Mouse (Mus musculus): ENCODE results near the gene Cela2a. TPM values are rescaled to one million over a fixed set of nuclear protein-coding genes. Genes with fewer than 3 reads are reported as not detected.

The Cela2a gene
- total and polyA plus RNA-seq, 3 experiments, result 0.62 TPM; not detected in 2

DNA sequence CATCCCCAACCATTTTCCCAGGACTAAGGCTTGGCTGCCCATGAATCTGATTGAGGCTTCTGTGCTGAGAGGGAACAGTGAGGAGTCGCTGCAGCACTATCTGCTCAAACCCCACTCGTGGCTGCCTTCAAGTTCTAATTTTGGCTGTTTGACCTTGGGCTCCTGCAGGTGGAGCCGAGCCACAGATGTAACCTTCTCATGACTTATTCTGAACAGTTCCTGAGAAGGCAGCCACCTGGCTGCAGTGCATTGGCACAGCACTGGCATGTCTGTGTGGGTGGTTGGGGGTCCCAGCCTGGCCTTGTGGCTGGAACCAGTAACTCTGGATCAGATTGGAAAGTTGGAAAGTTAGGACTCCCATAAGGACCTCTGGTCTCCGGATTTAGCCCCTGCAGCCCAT lies 2.2 kb upstream of the Cela2a start:
- H3K4me3 ChIP-seq, result no peak overlapping the region
- H3K9ac ChIP-seq (ENCODE audit: low read depth, low read length), result no peak overlapping the region
- no peaks in the 10 kb centered on the region for H3K79me2 ChIP-seq (replicated peaks; ENCODE audit: control insufficient read depth, insufficient read depth, low read length)
- peak; percentile 52 for TF ChIP-seq CTCF (IDR thresholded peaks at IDR 0.05)
- no peak for TF ChIP-seq POLR2A (IDR thresholded peaks at IDR 0.05; ENCODE audit: insufficient read depth, low read depth, low read length)
- WGBS, result 46% methylated on average over 4 of the region's 4 CpGs
- H3K27me3 ChIP-seq (ENCODE audit: control insufficient read depth, insufficient read depth, low read length), result no peaks in the 10 kb centered on the region
- no peak overlapping the region; the same call in 1 of the 2 replicates for H3K27ac ChIP-seq
- intact Hi-C loops (cut with DNase I), result no loop called here
- no peaks in the 10 kb centered on the region; the same call in 1 of the 2 replicates for H3K4me1 ChIP-seq (ENCODE audit: control insufficient read depth, insufficient read depth, low read length)
- DNase-seq, result peak in 1 of 2 experiments; percentile 35
- H3K36me3 ChIP-seq (ENCODE audit: control insufficient read depth, insufficient read depth, low read length), result no peaks in the 10 kb centered on the region

DNA sequence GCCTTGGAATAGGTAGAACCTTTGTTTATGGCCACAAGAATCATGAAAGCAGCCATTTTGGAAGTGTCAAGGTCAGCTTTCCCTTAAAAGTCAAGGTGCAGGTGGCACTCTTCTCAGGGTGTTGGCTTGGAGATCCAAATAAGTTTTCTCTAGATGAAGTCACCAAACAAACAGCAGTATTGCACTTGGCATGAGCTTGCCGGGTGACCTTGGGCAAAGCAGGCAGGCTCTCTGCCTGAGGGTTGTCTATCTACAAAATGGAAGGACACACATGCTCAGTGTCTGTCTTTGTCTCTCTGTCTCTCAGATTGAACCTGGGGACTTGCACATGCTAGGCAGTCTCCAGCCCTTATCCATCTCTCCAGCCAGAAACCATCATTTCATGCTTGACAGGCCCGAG lies 1.4 kb upstream of the Cela2a start:
- intact Hi-C loops (cut with DNase I), result no loop called here

GRCm38 (mm10) chr4:141822979-141823378 lies 3.0 kb downstream of the Cela2a start:
- DNase-seq, result no peak
- no peak overlapping the region for H3K4me3 ChIP-seq
- no peak overlapping the region for H3K27ac ChIP-seq
- H3K36me3 ChIP-seq (ENCODE audit: control insufficient read depth, insufficient read depth, low read length), result no peaks in the 10 kb centered on the region
- no peak overlapping the region for H3K9ac ChIP-seq (ENCODE audit: low read depth, low read length)
- no peaks in the 10 kb centered on the region for H3K4me1 ChIP-seq (ENCODE audit: control insufficient read depth, insufficient read depth, low read length)
- no peaks in the 10 kb centered on the region for H3K79me2 ChIP-seq (replicated peaks; ENCODE audit: control insufficient read depth, insufficient read depth, low read length)
- TF ChIP-seq POLR2A (IDR thresholded peaks at IDR 0.05; ENCODE audit: insufficient read depth, low read depth, low read length) (no peak), CTCF (IDR thresholded peaks at IDR 0.05) (no peak), EP300 (IDR thresholded peaks at IDR 0.05; ENCODE audit: insufficient read depth, low read depth, low read length) (no peak)
- intact Hi-C loops (cut with DNase I), result no loop called here
- WGBS, result 59% methylated on average over 3 of the region's 3 CpGs
- H3K27me3 ChIP-seq (ENCODE audit: control insufficient read depth, insufficient read depth, low read length), result no peaks in the 10 kb centered on the region

More for the DNA sequence above, 1.4 kb upstream of the Cela2a start:
- DNase-seq, result no peak
- H3K79me2 ChIP-seq (replicated peaks; ENCODE audit: control insufficient read depth, insufficient read depth, low read length), result no peaks in the 10 kb centered on the region
- 87% methylated on average over 2 of the region's 2 CpGs for WGBS
- H3K27me3 ChIP-seq (ENCODE audit: control insufficient read depth, insufficient read depth, low read length), result no peaks in the 10 kb centered on the region
- TF ChIP-seq POLR2A (IDR thresholded peaks at IDR 0.05; ENCODE audit: insufficient read depth, low read depth, low read length) (no peak), EP300 (IDR thresholded peaks at IDR 0.05; ENCODE audit: insufficient read depth, low read depth, low read length) (no peak), CTCF (IDR thresholded peaks at IDR 0.05) (no peak)
- no peak overlapping the region for H3K27ac ChIP-seq
- H3K9ac ChIP-seq (ENCODE audit: low read depth, low read length), result no peak overlapping the region
- H3K36me3 ChIP-seq (ENCODE audit: control insufficient read depth, insufficient read depth, low read length), result no peaks in the 10 kb centered on the region
- H3K4me1 ChIP-seq (ENCODE audit: control insufficient read depth, insufficient read depth, low read length), result no peaks in the 10 kb centered on the region; the same call in 1 of the 2 replicates
- H3K4me3 ChIP-seq, result no peak overlapping the region

DNA sequence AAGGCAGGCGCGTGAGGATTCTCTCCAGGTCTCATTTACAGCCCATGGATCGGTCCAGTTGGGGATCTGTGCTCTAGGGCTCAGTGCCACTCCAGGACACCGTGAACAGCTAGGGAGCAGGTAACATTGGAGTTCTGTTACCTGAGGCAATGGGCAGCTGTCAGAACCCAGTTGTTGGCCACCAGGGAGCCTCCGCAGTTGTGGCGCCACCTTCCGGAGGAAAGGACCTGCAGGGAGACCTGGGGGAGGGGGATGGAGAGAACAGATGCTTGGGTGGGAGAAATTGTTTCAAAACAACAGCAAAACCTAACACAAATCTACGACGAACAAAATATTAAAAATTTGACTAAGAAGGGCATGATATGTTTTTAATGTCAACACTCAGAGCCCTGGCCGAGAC lies 3.9 kb downstream of the Cela2a start:
- no peaks in the 10 kb centered on the region for H3K36me3 ChIP-seq (ENCODE audit: control insufficient read depth, insufficient read depth, low read length)
- no peaks in the 10 kb centered on the region for H3K4me1 ChIP-seq (ENCODE audit: control insufficient read depth, insufficient read depth, low read length)
- TF ChIP-seq CTCF (IDR thresholded peaks at IDR 0.05) (peak; percentile 52), EP300 (IDR thresholded peaks at IDR 0.05; ENCODE audit: insufficient read depth, low read depth, low read length) (no peak), POLR2A (IDR thresholded peaks at IDR 0.05; ENCODE audit: insufficient read depth, low read depth, low read length) (no peak)
- intact Hi-C loops (cut with DNase I), result no loop called here
- no peak overlapping the region for H3K27ac ChIP-seq
- H3K79me2 ChIP-seq (replicated peaks; ENCODE audit: control insufficient read depth, insufficient read depth, low read length), result no peaks in the 10 kb centered on the region
- no peak overlapping the region for H3K4me3 ChIP-seq
- no peaks in the 10 kb centered on the region for H3K27me3 ChIP-seq (ENCODE audit: control insufficient read depth, insufficient read depth, low read length)
- 81% methylated on average over 10 of the region's 10 CpGs for WGBS
- H3K9ac ChIP-seq (ENCODE audit: low read depth, low read length), result no peak overlapping the region
- DNase-seq, result no peak

DNA sequence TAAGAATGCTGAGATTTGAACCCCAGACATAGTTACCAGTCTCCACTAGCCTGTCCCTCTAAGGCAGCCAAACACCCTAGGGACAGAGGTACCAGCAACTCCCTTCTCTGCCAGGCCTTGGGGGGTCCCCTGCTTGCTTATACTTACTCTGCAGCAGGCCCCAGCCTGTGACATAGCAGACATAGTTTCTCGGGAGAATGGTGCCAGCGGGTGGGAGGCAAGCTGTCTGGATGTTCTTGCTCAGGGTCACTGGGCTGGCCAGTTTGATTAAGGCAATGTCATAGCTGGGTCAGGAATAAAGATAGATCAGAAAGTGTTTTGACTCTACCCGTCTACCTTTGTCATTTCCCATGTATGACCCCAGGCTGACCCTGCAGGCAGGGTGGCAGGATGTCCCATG lies 4.8 kb downstream of the Cela2a start:
- Histone ChIP-seq H3K4me1 (ENCODE audit: control insufficient read depth, insufficient read depth, low read length) (no peaks in the 10 kb centered on the region), H3K9ac (ENCODE audit: low read depth, low read length) (no peak overlapping the region), H3K27me3 (ENCODE audit: control insufficient read depth, insufficient read depth, low read length) (no peaks in the 10 kb centered on the region), H3K79me2 (replicated peaks; ENCODE audit: control insufficient read depth, insufficient read depth, low read length) (no peaks in the 10 kb centered on the region), H3K4me3 (no peak overlapping the region), H3K27ac (no peak overlapping the region), H3K36me3 (ENCODE audit: control insufficient read depth, insufficient read depth, low read length) (no peaks in the 10 kb centered on the region)
- WGBS, result 36% methylated on average over 3 of the region's 3 CpGs
- no peak for DNase-seq
- TF ChIP-seq CTCF (IDR thresholded peaks at IDR 0.05), result no peak
- TF ChIP-seq POLR2A (IDR thresholded peaks at IDR 0.05; ENCODE audit: insufficient read depth, low read depth, low read length), result no peak
- TF ChIP-seq EP300 (IDR thresholded peaks at IDR 0.05; ENCODE audit: insufficient read depth, low read depth, low read length), result no peak
- intact Hi-C loops (cut with DNase I), result no loop called here

DNA sequence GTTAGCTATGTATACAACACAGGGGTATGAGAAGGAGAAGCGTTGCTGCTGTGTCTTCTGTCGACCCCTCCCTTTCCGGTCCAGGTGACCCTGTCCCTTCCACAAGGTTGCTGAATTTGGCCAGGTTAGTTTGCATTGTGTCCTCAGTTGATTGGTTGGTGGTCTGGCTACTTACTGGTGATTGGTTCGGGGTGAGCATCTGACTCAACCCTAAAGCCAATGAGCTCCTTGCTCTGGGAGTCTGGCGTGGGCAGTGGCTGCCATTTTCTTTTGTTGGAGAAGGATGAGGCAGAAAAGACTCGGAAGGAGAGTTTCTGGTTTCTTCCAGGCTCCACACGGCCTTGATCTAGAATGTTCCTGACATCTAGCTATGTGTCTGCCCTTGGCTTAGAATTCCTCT lies 6.6 kb downstream of the Cela2a start:
- Histone ChIP-seq H3K4me1 (ENCODE audit: control insufficient read depth, insufficient read depth, low read length) (no peaks in the 10 kb centered on the region), H3K9ac (ENCODE audit: low read depth, low read length) (no peak overlapping the region), H3K27me3 (ENCODE audit: control insufficient read depth, insufficient read depth, low read length) (no peaks in the 10 kb centered on the region), H3K36me3 (ENCODE audit: control insufficient read depth, insufficient read depth, low read length) (no peaks in the 10 kb centered on the region), H3K79me2 (replicated peaks; ENCODE audit: control insufficient read depth, insufficient read depth, low read length) (no peaks in the 10 kb centered on the region), H3K27ac (no peak overlapping the region), H3K4me3 (no peak overlapping the region)
- intact Hi-C loops (cut with DNase I), result no loop called here
- 88% methylated on average over 7 of the region's 7 CpGs for WGBS
- TF ChIP-seq POLR2A (IDR thresholded peaks at IDR 0.05; ENCODE audit: insufficient read depth, low read depth, low read length) (no peak), CTCF (IDR thresholded peaks at IDR 0.05) (no peak), EP300 (IDR thresholded peaks at IDR 0.05; ENCODE audit: insufficient read depth, low read depth, low read length) (no peak)
- peak in 1 of 2 experiments; percentile 7 for DNase-seq
